Mouse (Mus musculus) C2C12 (cell line): ENCODE measurements around the gene Nphs2.

Experiments used
- CEBPB ChIP-seq: IDR thresholded peaks from one replicate; pipeline ENCODE4 v1.6.1; 2011; ENCODE audit warnings: low read depth, mild to moderate bottlenecking, control low read depth, moderate library complexity
- CTCF ChIP-seq: IDR thresholded peaks from one replicate; pipeline ENCODE4 v1.5.1; 2011; ENCODE audit not compliant: control insufficient read depth, insufficient read depth, insufficient read length
- FOSL1 ChIP-seq: IDR thresholded peaks from one replicate; pipeline ENCODE4 v1.8.0; 2011; ENCODE audit warnings: mild to moderate bottlenecking, low read length; ENCODE audit not compliant: poor library complexity, insufficient read depth, severe bottlenecking
- MAX ChIP-seq: IDR thresholded peaks from one replicate; pipeline ENCODE4 v1.6.1; 2011; ENCODE audit warnings: mild to moderate bottlenecking, control low read depth
- MYOD1 ChIP-seq: IDR thresholded peaks from one replicate; pipeline ENCODE4 v1.6.1; 2011; ENCODE audit warnings: low read depth; ENCODE audit not compliant: control insufficient read depth, insufficient read length
- MYOG ChIP-seq: IDR thresholded peaks from one replicate; pipeline ENCODE4 v1.6.1; 2011; ENCODE audit not compliant: control insufficient read depth, insufficient read length; ENCODE audit errors: extremely low read depth
- USF1 ChIP-seq: IDR thresholded peaks from one replicate; pipeline ENCODE4 v1.6.1; 2011; ENCODE audit warnings: low read depth, mild to moderate bottlenecking, control low read depth, moderate library complexity

DNA sequence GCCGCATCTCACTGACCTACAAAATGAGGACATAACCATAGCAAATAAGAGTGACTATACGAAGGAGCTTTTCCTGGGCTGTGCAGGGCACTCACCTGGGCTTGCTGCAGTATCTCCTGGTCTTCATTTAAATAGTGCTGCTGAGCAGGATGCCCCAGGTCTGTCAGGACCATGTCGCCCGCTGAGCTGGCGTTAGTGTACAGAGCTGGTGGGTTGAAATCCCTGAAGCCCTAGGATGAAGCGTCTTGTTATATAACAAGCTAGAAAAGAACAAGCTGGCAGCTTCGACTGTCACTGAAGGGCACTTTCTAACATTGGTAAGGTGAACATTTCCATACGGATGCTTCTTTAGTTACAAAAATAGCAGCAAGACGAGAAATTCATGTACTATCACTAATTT lies 40.1 kb upstream of the Nphs2 start:
- TF ChIP-seq CTCF (no peak), MAX (no peak), USF1 (no peak), FOSL1 (no peak), CEBPB (no peak), MYOG (no peak), MYOD1 (no peak)
